Mouse (Mus musculus): Measurements from ENCODE around the gene Abcd3.
"Not testable (repeated sequence)": the region's sequence is repeated elsewhere in the genome, so short reads cannot be mapped to it uniquely, and the experiment has no call there.

Abcd3 gene

DNA sequence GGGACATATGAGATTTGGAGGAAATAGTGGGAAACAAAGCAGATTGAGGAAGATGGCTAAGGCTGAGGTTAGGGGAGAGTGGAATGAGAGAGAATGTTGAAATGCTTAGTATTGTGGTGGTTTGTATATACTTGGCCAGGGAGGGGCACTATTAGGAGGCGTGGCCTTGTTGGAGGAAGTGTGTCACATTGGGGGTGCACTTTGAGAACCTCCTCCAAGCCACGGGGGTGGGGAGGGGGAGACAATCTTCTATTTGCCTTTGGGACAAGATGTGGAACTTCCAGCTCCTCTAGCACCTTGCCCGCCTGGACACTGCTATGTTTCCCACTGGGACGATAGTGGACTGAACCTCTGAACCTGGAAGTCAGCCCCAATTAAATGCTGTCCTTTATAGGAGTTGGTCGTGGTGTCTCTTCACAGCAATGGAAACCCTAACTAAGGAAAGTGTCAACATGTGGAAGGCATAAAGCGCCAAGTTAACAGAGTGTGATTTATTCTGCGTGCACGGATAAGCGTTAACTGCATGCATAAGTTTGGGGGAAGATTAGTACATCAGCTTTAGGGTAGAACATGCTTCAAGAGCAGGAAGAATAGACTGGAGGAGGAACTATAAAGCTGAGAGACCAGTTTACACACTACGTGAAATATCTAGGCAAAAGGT, 3.8 kb upstream of the Abcd3 start:
- DNase-seq (ENCODE audit: low read depth, low spot score) = no peak

DNA sequence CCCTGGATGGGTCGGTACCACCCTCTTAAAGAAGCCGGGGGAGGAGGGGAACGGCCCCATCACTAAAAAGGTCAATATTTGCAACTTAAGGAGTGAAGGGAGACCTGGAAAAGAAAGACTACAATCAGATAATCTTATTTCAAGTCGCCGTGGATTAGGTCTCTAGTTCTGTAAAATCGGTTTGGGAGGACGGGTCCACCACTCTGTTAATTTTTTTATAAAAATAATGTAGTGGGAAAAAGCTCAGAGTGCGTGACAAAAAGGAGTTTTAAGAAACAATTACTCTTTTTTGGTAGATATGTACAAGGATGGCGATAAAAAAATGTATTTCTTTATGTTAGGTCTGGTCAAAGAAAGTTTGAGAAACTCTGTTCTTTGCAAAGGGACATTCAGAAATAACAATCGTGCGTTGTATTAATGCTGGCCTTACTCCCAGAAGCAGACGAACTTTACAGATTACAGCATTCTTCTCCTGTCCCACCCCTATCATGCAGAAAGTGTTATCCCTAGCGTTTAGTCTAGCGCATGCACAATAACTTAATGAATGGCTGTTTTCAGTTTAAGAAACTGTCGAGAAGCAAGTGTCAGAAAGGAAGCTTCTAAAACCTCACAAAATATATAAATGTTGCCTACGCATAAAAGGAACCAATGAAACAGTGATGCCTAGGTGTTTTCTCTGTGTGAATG, 590 bp upstream of the Abcd3 start:
- no peak for DNase-seq (ENCODE audit: low read depth, low spot score)

DNA sequence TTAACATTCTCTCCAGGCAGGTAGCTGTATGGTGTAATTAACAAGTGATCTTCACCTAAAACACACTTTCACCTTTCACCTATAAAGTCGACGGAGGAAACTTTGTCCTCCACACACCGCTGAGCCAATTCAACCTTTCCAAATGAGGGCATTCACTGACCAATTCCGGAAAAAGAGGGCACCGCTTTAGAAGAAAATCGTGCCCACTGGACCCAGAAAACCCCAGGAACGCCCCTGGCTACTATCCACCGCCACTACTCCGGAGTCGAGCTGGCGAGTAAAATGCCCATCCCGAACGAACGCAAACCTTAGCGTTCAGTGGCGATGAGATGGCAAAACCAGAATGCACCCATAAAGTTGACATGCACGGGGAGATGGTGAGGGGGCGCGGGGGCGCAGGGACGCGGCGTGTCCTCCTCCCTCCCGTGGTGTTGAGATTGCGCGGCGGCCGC, 663 bp downstream of the Abcd3 start:
- no peak for DNase-seq (ENCODE audit: low read depth, low spot score)

DNA sequence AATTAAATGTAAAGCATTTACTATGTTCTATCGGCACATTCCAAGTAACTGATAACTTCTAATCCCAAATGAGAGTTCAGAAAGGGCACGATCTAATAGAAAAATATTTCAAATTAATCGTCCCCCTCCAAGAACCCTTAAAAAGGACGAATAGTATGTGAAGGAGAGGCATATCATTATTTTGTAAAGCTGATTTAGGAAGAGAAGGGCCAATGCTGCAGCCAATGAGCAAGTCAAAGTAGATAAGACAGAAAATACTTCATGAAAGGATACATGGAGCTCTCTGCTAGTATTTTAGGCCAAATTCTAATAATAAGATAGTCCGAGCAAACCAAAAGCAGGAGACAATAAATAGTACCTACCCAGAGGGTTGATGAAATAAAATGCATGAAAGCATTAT, 1.3 kb downstream of the Abcd3 start:
- DNase-seq (ENCODE audit: low read depth, low spot score) = no peak

DNA sequence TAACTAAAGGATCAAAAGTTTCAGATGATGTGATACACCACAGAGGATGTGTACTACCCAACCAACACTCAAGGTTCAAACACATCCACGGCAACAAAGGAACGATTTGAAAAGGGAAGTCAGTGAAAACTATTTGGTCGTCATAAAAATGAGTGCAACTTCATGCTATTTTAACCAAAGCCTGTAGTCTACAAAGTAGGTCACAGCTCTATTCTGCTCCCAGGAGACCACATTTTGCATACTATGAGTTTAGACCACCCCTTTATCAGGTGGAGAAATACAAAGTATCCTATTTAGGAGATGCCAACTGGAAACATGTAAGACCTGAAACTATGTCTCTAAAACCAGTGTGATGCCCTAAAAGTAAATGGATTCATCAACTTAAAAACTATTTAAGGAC, 6.9 kb downstream of the Abcd3 start:
- no peak for DNase-seq (ENCODE audit: low read depth, low spot score)

DNA sequence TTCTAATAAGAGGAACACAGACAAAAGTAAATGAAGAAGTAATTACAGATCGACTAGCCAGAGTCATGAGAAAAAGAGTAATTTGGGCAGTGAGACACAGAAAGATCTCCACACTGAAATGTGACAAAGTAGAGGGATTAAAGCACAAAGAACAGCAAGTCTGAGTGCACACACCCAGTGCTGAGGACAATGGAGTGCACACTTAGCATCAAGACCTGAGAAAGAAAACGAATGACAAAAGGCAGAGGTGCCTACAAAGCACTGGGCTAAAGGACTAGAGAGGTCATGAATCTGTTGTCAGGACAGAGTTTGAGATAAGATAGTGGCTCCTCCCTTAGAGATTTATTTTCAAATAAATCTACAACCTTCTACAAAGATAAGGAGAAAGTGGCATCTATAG, 20.9 kb downstream of the Abcd3 start:
- DNase-seq (ENCODE audit: low read depth, low spot score) = no peak

DNA sequence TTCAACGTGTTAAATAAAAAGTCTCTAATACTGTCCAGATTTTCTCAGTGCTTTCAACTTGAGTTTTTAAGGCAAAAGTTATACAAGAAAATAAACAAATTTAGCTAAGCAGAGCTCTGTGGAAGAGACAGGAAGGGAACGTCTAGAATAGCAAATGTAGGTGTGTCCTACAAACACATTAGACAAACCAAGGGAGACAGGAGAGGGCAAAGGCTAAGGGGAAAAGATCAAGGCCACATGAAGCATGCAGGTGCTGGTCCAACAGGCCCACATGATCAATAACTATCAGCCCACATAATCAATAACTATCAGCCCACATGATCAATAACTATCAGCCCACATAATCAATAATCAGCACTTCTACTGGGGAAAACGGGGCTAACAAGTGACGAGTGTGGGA, 22.9 kb downstream of the Abcd3 start:
- no peak for DNase-seq (ENCODE audit: low read depth, low spot score)

DNA sequence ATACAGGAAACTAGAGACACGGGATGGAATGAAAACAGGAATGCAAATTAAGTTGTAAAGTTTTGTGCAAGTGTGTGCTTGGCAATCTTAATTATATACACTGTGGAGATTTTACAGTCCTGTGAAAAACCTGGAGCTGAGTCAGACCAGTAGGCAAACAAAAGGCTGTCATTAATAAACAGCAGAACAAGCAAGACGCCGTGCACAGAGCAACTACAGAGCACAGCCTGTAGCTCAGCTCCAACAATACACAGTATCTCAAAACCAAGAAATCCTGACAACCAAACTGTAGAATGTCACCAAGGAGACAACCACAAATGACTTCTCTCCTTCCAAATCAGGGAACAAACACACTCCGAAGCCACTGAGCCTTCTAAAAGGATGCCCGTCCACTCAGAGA, 24.7 kb downstream of the Abcd3 start:
- DNase-seq (ENCODE audit: low read depth, low spot score) = no peak

DNA sequence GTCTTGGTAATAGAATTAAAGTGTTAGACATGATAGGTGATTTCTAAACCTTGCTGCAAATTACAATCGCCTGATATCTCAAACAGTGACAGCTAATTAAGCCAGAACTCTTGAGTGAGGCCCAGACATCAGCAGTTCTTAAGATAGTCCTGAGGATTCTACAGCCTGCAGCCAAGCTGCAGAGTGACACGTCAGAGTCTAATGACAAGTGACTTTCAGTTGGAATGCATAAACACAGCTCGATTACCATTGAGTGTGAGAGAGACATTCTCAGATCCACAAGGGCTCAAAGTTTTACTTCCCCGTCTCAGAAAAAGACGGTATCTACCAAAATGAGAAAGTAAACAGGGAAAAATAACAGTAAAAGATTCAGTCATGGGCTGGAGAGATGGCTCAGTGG, 25.3 kb downstream of the Abcd3 start:
- DNase-seq (ENCODE audit: low read depth, low spot score) = no peak

DNA sequence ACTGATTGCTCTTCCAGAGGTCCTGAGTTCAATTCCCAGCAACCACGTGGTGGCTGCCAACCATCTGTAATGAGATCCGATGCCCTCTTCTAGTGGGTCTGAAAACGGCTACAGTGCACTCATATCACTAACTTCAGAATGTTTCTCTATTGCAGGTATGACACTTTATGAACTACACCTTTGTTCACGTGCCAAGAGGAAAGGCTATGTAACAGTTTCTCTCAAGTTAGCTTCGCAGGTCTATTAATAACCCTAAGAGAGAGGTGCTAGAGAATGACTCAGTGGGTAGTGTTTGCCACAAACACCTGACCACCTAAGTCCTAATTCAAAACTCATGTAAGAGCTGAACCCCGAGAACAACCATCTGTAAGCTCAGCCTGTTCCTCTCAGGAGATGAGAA, 32.1 kb downstream of the Abcd3 start:
- no peak for DNase-seq (ENCODE audit: low read depth, low spot score)

DNA sequence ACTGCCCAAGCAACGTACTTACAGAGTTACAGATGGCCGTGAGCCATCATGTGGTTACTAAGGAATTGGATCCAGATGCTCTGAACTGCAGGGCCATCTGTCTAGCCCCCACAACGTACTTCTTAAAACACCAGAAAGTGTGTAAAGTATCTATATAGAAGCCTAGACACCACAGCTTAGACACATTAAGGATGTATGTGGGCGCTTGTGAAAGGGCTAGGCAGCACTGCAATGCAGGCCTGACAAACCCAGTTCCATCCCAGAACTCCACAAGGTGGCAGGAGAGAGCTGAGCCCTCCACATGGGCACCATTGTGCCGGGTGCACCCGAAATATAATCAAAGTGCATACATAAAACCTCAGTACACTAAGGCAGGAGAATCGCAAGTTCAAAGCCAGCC, 37.2 kb downstream of the Abcd3 start:
- peak; percentile 69 for DNase-seq (ENCODE audit: low read depth, low spot score)

DNA sequence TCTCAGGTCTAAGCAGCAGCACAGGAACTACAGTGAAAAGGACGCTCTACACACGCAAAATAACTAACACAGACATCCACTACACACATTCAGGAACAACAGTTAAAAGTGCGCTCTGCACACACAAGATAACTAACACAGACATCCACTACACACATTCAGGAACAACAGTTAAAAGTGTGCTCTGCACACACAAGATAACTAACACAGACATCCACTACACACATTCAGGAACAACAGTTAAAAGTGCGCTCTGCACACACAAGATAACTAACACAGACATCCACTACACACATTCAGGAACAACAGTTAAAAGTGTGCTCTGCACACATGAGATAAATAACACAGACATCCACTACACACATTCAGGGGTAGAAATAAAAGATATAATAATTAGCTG, 41.8 kb downstream of the Abcd3 start:
- DNase-seq (ENCODE audit: low read depth, low spot score) = not testable (repeated sequence)

DNA sequence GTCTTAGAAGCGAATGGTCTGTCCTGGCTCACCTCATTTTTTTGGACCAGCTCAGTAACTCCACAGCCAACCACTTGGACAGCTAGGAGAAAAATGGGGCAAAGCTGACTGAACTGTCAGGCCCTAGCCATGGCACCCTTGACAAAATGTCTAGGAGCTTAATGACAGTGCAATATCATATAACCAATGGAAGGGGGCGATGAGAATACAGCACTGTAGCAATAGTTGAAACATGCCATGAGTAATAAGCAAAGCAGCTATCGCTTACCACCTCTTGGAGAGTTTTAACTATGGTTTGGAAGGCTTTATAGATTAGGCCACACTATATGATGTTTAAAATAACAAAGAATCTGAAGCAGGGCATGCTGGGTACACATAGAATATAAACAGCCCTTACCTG, 46.3 kb downstream of the Abcd3 start:
- DNase-seq (ENCODE audit: low read depth, low spot score) = no peak

DNA sequence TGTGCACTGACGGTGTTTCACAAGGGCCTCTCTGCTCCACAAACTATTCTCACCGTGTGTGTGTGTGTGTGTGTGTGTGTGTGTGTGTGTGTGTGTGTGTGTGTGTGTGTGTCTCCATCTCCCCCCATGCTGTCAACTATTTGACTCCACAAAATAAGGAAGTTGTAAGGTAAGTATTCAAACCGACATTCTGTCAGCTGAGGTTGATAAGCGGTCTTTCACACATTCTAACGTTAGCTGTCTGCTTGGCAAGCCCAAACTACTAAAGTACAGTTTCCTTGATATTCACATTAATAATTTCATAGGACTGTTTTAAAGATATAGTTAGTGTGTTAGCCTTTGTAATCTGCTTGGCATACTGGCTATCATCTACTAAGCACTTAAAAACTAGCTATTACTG, 48.3 kb downstream of the Abcd3 start:
- DNase-seq (ENCODE audit: low read depth, low spot score) = no peak

DNA sequence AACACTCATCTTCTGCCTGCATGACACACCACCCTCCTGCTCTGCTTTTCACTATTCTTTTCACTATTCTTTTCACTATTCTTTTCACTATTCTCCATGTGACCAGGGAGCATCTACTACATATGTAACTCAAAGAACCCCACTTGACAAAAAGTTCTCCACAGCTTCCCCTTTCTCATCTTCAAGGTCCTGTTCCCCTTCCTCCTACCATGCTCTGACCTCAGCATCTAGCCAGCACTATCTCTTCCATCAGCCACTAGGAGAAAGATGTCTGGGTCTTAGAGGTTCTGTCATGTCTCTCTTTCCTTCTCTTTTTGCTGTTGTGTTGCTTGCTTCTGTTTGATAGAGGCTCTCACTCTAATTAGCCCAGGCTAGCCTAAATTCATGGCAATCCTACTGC, 49.1 kb downstream of the Abcd3 start:
- DNase-seq (ENCODE audit: low read depth, low spot score) = no peak

DNA sequence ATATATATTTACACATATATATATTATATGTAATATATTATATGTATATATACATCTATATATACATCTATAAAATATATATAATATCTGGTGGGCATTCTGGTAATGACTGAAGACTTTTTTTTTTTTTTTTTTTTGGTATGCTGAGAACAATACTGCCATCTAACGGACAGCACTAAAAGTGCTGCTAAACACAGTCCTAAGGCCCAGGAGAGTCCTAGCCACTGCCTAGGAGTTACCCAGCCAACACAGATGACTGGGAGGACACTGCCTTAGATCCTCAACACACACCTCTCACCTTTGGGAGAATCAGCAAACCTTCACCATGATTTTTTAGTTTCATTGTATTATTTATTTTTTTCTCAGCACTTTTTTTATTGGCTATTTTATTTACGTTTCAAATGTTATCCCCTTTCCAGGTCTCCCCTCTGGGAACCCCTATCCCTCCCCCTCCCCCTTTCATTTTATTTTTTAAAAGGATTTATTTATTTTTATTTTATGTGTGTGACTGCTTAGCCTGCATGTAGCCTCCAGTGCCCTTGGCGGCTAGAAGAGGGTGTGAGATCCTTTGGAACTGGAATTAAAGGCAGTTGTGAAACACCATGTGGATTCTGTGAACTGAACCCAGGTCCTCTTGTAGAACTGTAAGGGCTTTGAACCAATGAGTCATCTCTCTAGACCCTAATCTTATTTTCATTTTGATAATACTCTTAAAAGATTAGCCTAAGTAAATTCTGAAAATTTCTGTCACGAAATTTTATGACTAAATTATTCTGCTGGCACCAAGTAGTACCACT, 52.8 kb downstream of the Abcd3 start:
- no peak for DNase-seq (ENCODE audit: low read depth, low spot score)

DNA sequence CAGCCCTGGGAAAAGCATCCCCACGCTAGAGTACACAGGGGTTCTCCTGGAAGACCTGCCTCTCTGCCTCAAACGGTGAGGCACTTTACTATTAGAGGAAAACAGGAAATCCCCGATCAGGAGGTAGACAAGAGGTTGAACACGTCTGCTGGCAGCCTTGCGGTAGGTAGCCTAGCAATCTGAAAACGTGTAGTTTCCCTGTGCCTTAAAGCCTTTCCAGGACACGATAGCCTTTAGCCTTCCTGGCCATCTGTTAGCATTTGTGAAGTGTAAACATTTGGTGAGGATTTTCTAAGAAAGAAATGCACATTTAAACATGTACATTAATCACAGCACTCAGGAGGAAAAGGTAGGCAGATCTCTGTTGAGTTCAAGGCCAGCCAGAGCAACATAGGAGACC, 56.7 kb downstream of the Abcd3 start:
- DNase-seq (ENCODE audit: low read depth, low spot score) = no peak

DNA sequence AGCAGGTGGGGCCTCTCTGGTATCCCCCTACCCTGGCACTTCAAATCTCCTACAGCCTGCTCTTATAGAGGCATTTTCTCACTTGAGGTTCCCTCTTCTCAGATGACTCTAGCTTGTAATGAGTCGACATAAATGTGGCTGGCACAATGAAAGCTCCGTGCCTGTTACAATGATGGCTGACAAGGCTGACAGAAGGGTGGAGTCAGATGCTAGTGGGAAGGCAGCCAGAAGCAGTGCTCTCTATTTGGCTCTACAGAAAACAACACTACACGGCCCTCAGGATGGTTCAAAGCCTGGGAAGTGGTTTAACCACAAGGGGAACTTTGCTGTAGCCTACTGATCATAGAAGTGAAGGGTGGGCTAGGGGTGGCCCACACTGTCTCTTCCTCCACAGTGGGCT, 60.0 kb downstream of the Abcd3 start:
- no peak for DNase-seq (ENCODE audit: low read depth, low spot score)

DNA sequence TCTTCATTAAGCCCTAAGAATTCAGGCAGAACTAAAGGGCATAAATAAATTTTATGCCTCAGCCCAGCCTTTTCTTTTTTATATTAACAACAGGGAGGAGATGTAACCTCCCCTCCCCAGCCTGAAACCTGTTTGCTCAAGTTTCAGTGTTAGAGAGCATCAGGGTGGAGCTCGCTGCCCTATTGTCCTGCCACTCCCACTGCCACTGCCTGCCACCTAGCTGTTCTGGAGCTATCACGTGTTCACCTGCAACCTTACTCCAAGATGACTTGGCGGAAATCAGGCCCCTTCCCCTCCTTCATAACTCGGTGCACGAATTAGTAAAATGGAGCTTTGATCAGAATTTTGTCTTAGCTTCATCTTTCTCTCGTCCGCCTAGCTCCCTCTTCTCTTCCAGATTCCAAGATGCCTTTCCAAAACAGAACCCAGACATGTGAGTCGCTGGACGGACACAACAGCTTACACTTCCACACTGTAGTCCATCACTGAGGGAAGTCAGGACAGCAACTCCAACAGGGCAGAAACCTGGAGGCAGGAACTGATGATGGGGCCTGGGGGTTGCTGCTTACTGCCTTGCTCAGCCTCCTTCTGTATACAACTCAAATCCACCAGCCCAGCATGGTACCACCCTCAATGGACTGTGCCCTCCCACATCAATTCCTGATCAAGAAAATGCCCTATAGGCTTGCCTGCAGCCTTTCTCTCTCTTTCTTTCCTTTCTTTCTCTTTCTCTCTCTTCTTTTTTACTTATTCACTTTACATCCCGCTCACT, 60.6 kb downstream of the Abcd3 start:
- DNase-seq (ENCODE audit: low read depth, low spot score) = not testable (repeated sequence)

DNA sequence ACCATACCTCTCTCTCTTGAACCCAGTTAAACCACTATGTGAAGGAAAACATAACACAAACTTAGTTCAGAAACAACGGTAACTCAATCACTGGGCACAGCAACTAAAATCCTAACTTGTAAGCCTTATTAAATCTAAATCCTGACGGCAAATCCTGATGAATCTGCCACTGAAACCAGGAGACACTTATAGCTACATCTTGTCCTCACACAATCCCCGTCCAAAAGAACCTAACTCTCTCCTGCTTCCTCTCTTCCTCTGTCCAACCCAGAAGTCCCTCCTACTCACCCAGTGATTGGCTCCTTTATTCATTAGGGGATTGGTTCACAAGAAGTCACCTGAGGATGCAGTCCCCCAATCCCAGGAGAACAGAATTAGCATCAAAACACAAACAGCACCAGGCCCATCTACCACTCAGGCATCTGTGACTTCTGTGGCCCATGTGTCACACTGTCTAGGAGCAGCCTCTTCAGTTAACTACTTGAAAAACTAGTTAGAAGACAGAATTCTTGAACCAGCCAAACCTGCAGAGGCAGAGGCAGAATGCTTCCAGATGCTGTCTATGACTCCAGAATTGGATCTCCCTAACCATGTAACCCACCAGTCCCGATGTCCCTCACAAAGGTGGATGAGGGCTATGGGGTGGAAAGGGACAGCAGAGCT, 73.8 kb downstream of the Abcd3 start:
- DNase-seq (ENCODE audit: low read depth, low spot score) = not testable (repeated sequence)

DNA sequence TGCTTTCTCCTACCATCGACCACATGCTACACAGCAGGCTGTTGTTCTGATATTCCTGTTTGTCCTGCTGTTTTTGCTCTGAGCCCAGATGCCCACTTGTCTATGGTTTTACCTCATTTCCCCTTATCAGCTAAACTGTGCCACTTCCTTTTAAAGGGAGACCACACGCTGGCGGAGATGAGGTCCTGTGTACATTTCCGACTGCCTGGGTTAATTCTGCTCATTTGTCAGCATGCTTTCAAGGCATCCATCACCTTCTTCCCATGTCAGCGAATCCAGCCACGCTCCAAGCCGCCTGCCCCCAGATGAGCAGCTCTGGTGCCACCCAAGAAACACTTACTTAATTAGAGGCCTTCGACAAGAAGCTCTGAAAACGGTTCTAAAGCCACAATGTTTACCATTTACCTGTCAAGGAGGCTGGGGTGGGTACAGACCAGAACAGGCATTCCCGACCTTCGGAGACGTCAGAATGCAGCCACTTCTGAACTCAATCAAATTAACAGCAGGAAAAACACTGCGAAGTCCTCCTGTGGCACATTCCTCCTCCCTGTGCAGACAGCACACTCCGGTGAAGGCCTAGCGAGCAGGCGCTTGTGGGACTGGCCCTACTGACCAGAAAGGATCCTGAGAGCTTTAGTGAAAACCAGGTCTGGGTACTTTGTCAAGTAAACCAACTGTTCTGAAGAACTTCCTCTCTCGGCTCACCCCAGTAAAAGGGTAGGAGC, 75.5 kb downstream of the Abcd3 start:
- no peak for DNase-seq (ENCODE audit: low read depth, low spot score)

Data from forelimb bud, embryonic 11.5 days (tissue).